Comparison of ENCODE assay signal across 7 mouse cellular contexts in the genomic region with DNA sequence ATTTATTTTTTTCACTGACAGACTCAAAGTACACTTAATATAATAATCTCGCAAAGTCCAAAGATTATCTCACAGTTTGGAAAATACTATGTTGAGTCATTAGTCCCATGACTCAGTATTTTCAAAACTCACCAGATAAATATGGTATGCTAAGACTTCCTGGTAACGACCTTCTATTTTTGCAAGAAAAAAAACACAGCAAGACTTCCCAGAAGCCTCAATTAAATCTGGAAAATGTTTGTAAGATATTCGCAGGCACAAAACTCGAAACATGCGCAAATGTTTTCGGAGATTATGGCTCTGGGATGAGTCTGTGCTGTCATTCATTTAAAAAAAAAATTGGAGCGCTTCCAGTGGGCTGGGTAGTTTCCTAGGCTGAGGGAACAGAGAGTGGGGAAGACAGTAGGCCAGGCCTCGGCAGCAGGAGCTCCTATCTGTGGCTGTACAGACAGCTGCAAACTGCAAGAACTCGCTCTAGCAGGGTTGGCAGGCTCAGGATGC.
A peak's percentile ranks its signal among the peaks of the same experiment; 100 is the strongest.
DNase-seq lines count a peak whose midpoint lies in the region; ATAC-seq lines count a peak whose summit lies in the region.

No protein-coding gene starts in this region.

- DNase-seq in 3T3-L1 (ENCODE audit: low read depth, low spot score) (peak; percentile 50), MEL-GATA-1-ER (ENCODE audit: extremely low read depth, low read depth) (peak; percentile 58)
- DNase-seq in gastrocnemius, postnatal 14 days, result peak; percentile 34
- DNase-seq in layer of hippocampus, postnatal 14 days (ENCODE audit: low spot score in 2 of 2), result peak; percentile 52 to 77
- no peak for DNase-seq in thymus, postnatal 14 days

- H3K4me1 ChIP-seq in stomach, embryonic 15.5 days, result peaks cover 16% of the 10 kb centered on the region; the same call in 1 of the 2 replicates
- no peaks in the 10 kb centered on the region for H3K4me1 ChIP-seq in kidney, embryonic 15.5 days

- no peaks in the 10 kb centered on the region for H3K27me3 ChIP-seq in stomach, embryonic 15.5 days (replicated peaks)
- H3K27me3 ChIP-seq in kidney, embryonic 15.5 days, result no peaks in the 10 kb centered on the region

- intact Hi-C loops in gastrocnemius, postnatal 14 days (cut with DNase I; ENCODE audit: low total_unique reads), result no loop called here

- no peak overlapping the region for H3K4me2 ChIP-seq in stomach, embryonic 15.5 days
- no peak overlapping the region for H3K4me2 ChIP-seq in kidney, embryonic 15.5 days

- no peaks in the 10 kb centered on the region for H3K36me3 ChIP-seq in stomach, embryonic 15.5 days
- H3K36me3 ChIP-seq in kidney, embryonic 15.5 days, result no peaks in the 10 kb centered on the region

- H3K9me3 ChIP-seq in stomach, embryonic 15.5 days, result no peaks in the 10 kb centered on the region
- H3K9me3 ChIP-seq in kidney, embryonic 15.5 days (replicated peaks), result no peaks in the 10 kb centered on the region

- ATAC-seq in stomach, embryonic 15.5 days (ENCODE audit: insufficient read depth, low FRiP score, low read depth), result peak; percentile 47
- no peak for ATAC-seq in kidney, embryonic 15.5 days (replicated peaks; ENCODE audit: low FRiP score)

- H3K27ac ChIP-seq in stomach, embryonic 15.5 days, result peak overlapping the region; percentile 73
- no peak overlapping the region for H3K27ac ChIP-seq in kidney, embryonic 15.5 days

- no peak overlapping the region for H3K9ac ChIP-seq in stomach, embryonic 15.5 days
- no peak overlapping the region for H3K9ac ChIP-seq in kidney, embryonic 15.5 days

- 49% methylated on average over 9 of the region's 9 CpGs for WGBS in stomach, embryonic 15.5 days
- 79% methylated on average over 9 of the region's 9 CpGs for whole genome bisulfite sequencing in kidney, embryonic 15.5 days

- no peak overlapping the region for H3K4me3 ChIP-seq in stomach, embryonic 15.5 days (replicated peaks)
- H3K4me3 ChIP-seq in kidney, embryonic 15.5 days (replicated peaks), result no peak overlapping the region
